Mouse (Mus musculus): ENCODE results near the gene Cox8b.

DNA sequence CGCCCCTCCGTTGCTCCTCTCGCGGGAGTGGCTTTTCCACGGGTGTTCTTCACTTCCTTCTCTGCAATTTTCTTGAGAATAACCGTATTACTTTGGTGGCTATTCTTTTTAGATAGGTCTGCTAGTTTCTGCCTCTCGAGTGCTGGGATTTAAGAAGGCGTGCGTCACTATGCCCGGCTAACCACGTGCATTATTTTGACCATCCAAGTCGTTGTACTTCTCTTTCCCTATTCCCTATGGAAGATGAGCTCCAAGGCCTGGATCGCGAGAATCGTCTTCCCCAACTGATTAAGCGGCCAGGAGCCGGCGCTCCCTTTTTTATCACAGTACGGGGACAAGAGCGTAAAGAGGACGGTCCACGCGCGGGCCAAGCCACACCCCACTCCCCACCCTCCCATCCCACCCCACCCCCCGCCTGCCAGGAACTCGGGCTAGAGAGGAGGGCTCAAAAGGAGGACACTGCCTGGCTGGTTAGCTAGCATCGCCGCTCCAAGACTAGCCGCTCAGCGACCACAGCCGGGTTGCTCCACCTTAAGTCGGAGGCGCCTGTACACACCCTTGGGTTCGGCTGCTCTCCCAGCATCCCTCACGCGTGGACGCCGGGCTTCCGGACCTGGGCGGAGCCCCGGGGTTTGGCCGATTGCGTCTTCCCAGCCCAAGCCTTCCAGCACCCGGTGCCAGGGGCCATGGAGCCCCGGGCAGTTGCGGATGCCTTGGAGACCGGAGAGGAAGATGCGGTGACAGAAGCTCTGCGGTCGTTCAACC, 43.3 kb downstream of the Cox8b start, which contains the start of gene Ric8a:
- TF ChIP-seq CTCF (IDR thresholded peaks at IDR 0.05; ENCODE audit: low read depth, low read length) (no peak), POLR2A (IDR thresholded peaks at IDR 0.05; ENCODE audit: insufficient read depth, low read length) (no peak), EP300 (IDR thresholded peaks at IDR 0.05; ENCODE audit: insufficient read depth, low read depth, low read length) (no peak)

Measured in ES-Bruce4 (cell line).